Mouse (Mus musculus): Measurements from ENCODE around the gene Celf1.

- TF ChIP-seq CTCF (IDR thresholded peaks at IDR 0.05; ENCODE audit: extremely low read depth, insufficient read length, insufficient replicate concordance, low read depth, low read length) (no peak), POLR2A (IDR thresholded peaks at IDR 0.05; ENCODE audit: low read depth, low read length) (no peak)
These were observed 10.5 kb downstream of the Celf1 start for GRCm38 (mm10) chr2:90950582-90951194.

Measured in small intestine, adult 2 months (tissue).